Mouse (Mus musculus): ENCODE results near the gene Glrx5. TPM values are rescaled to one million over a fixed set of nuclear protein-coding genes. Genes with fewer than 3 reads are reported as not detected.

Gene Glrx5
- total and polyA plus RNA-seq, 3 experiments, result 108 to 291 TPM; not detected in 1

- Histone ChIP-seq H3K27me3 (ENCODE audit: control insufficient read depth in 1 of 2, insufficient read depth in 2 of 2, low read length in 2 of 2) (no peaks in the 10 kb centered on the region), H3K9ac (ENCODE audit: control insufficient read depth, low read depth, low read length, poor library complexity, severe bottlenecking) (no peak overlapping the region), H3K4me3 (ENCODE audit: control insufficient read depth in 1 of 2, insufficient read depth in 1 of 2, low read depth in 2 of 2, low read length in 2 of 2) (no peak overlapping the region), H3K4me1 (ENCODE audit: control insufficient read depth in 1 of 2, insufficient read depth in 2 of 2, low read length in 2 of 2) (peaks cover 4 to 32% of the 10 kb centered on the region in 2 experiments), H3K79me2 (ENCODE audit: control insufficient read depth, insufficient read depth, low read length, poor library complexity) (peaks cover 10% of the 10 kb centered on the region; the same call in 1 of the 2 replicates), H3K9me3 (replicated peaks; ENCODE audit: insufficient read depth, low read length) (no peaks in the 10 kb centered on the region), H3K27ac (ENCODE audit: control insufficient read depth, low read depth, low read length) (no peak overlapping the region), H3K36me3 (ENCODE audit: control insufficient read depth in 1 of 2, insufficient read depth in 2 of 2, low read length in 2 of 2) (peaks cover 0 to 17% of the 10 kb centered on the region in 2 experiments; a peak in 2 of 4 replicates)
- TF ChIP-seq POLR2A (IDR thresholded peaks at IDR 0.05; ENCODE audit: control insufficient read depth in 1 of 2, insufficient read depth in 1 of 2, low read depth in 1 of 2, low read length in 2 of 2, poor library complexity in 1 of 2), result no peak
- TF ChIP-seq RCOR1 (IDR thresholded peaks at IDR 0.05; ENCODE audit: low read depth, low read length), result no peak
- TF ChIP-seq ELF1 (IDR thresholded peaks at IDR 0.05; ENCODE audit: low read depth, low read length), result no peak
- TF ChIP-seq NRF1 (IDR thresholded peaks at IDR 0.05; ENCODE audit: insufficient read depth, low read depth, low read length, poor library complexity, severe bottlenecking), result no peak
- no peak for TF ChIP-seq ZC3H11A (IDR thresholded peaks at IDR 0.05; ENCODE audit: low read depth, low read length)
- TF ChIP-seq CTCF (IDR thresholded peaks at IDR 0.05 in 2 of 3, conservative IDR thresholded peaks at IDR 0.05 in 1 of 3; ENCODE audit: control insufficient read depth in 1 of 3, insufficient read depth in 1 of 3, low read depth in 2 of 3, low read length in 3 of 3, poor library complexity in 1 of 3, severe bottlenecking in 1 of 3), result no peak
- TF ChIP-seq MEF2A (IDR thresholded peaks at IDR 0.05; ENCODE audit: extremely low read depth, insufficient replicate concordance, low read depth, low read length, poor library complexity, severe bottlenecking), result no peak
- TF ChIP-seq ZNF384 (IDR thresholded peaks at IDR 0.05; ENCODE audit: low read depth, low read length), result no peak
- no peak for TF ChIP-seq SIN3A (IDR thresholded peaks at IDR 0.05; ENCODE audit: low read length)
- TF ChIP-seq GATA1 (IDR thresholded peaks at IDR 0.05; ENCODE audit: low read depth, low read length), result no peak
- DNase-seq (ENCODE audit: low read depth, low spot score), result no peak
These were observed 31.8 kb upstream of the Glrx5 start for GRCm38 (mm10) chr12:105000487-105001283.

- Histone ChIP-seq H3K4me3 (ENCODE audit: control insufficient read depth in 1 of 2, insufficient read depth in 1 of 2, low read depth in 2 of 2, low read length in 2 of 2) (no peak overlapping the region), H3K27ac (ENCODE audit: control insufficient read depth, low read depth, low read length) (no peak overlapping the region), H3K4me1 (ENCODE audit: control insufficient read depth in 1 of 2, insufficient read depth in 2 of 2, low read length in 2 of 2) (peaks cover 9 to 33% of the 10 kb centered on the region in 2 experiments), H3K9ac (ENCODE audit: control insufficient read depth, low read depth, low read length, poor library complexity, severe bottlenecking) (no peak overlapping the region), H3K79me2 (ENCODE audit: control insufficient read depth, insufficient read depth, low read length, poor library complexity) (peaks cover 12% of the 10 kb centered on the region; the same call in 1 of the 2 replicates), H3K27me3 (ENCODE audit: control insufficient read depth in 1 of 2, insufficient read depth in 2 of 2, low read length in 2 of 2) (no peaks in the 10 kb centered on the region), H3K36me3 (ENCODE audit: control insufficient read depth in 1 of 2, insufficient read depth in 2 of 2, low read length in 2 of 2) (peaks cover 0 to 23% of the 10 kb centered on the region in 2 experiments; a peak in 2 of 4 replicates), H3K9me3 (replicated peaks; ENCODE audit: insufficient read depth, low read length) (no peaks in the 10 kb centered on the region)
- DNase-seq (ENCODE audit: low read depth, low spot score), result no peak
- TF ChIP-seq BHLHE40 (IDR thresholded peaks at IDR 0.05; ENCODE audit: borderline replicate concordance, low read depth, low read length) (no peak), GABPA (IDR thresholded peaks at IDR 0.05; ENCODE audit: low read depth, low read length) (no peak), MXI1 (IDR thresholded peaks at IDR 0.05; ENCODE audit: low read depth, low read length) (no peak), RAD21 (IDR thresholded peaks at IDR 0.05; ENCODE audit: low read depth, low read length) (no peak), E2F4 (IDR thresholded peaks at IDR 0.05; ENCODE audit: borderline replicate concordance, low read depth, low read length) (no peak), TAL1 (IDR thresholded peaks at IDR 0.05; ENCODE audit: low read length) (no peak), KAT2A (conservative IDR thresholded peaks at IDR 0.05; ENCODE audit: low read depth, low read length) (no peak), ZC3H11A (IDR thresholded peaks at IDR 0.05; ENCODE audit: low read depth, low read length) (no peak), POLR2AphosphoS2 (IDR thresholded peaks at IDR 0.05; ENCODE audit: low read length) (no peak), USF1 (IDR thresholded peaks at IDR 0.05; ENCODE audit: low read depth, low read length) (no peak)
These were observed 31.2 kb upstream of the Glrx5 start for GRCm38 (mm10) chr12:105001317-105001716.
